Mouse (Mus musculus) hindbrain, postnatal 0 days (tissue): ENCODE measurements around the gene Cckbr. TPM values are rescaled to one million over a fixed set of nuclear protein-coding genes. Genes with fewer than 3 reads are reported as not detected.
"Not testable (repeated sequence)": the region's sequence is repeated elsewhere in the genome, so short reads cannot be mapped to it uniquely, and the experiment has no call there.

Experiments used
- ATAC-seq: fragments of 200-750 bp; cut with Nextera tagmentation; 2 replicates; pipeline ENCODE4 v1.8.0; 2017; ENCODE audit warnings: mild to moderate bottlenecking, moderate TSS enrichment, moderate library complexity
- DNase-seq: peaks from one replicate; pipeline ENCODE4 v3.0.0-alpha.2; 2015; ENCODE audit warnings: low spot score
- H3K27ac ChIP-seq: fragments of 300-500 bp; sonication (generic); 2 replicates; pipeline ENCODE4 v1.5.1; 2014; ENCODE audit warnings: mild to moderate bottlenecking
- H3K27me3 ChIP-seq: fragments of 300-500 bp; sonication (generic); 2 replicates; pipeline ENCODE4 v1.6.1; 2014; ENCODE audit warnings: low read length, mixed read lengths; ENCODE audit not compliant: insufficient read depth
- H3K36me3 ChIP-seq: fragments of 300-500 bp; sonication (generic); 2 replicates; pipeline ENCODE4 v1.6.1; 2014; ENCODE audit warnings: low read length, mixed read lengths; ENCODE audit not compliant: insufficient read depth
- H3K4me1 ChIP-seq: fragments of 300-500 bp; sonication (generic); 2 replicates; pipeline ENCODE4 v1.6.1; 2014; ENCODE audit warnings: antibody characterized with exemption, low read length, mixed read lengths; ENCODE audit not compliant: insufficient read depth
- H3K4me2 ChIP-seq: fragments of 300-500 bp; sonication (generic); 2 replicates; pipeline ENCODE4 v1.6.1; 2014; ENCODE audit warnings: low read depth, mild to moderate bottlenecking, low read length, moderate library complexity, mixed read lengths
- H3K4me3 ChIP-seq: fragments of 300-500 bp; sonication (generic); 2 replicates; pipeline ENCODE4 v1.5.1; 2014; ENCODE audit warnings: low read length
- H3K9ac ChIP-seq: fragments of 300-500 bp; sonication (generic); replicated peaks from 2 replicates; pipeline ENCODE4 v1.6.1; 2014; ENCODE audit warnings: mild to moderate bottlenecking, low read length, moderate library complexity, mixed read lengths
- H3K9me3 ChIP-seq: fragments of 300-500 bp; sonication (generic); 2 replicates; pipeline ENCODE4 v1.6.1; 2016; ENCODE audit warnings: low read length, mixed read lengths
- CTCF ChIP-seq: IDR thresholded peaks from 2 replicates; pipeline ENCODE4 v1.5.1; 2016; ENCODE audit warnings: antibody characterized with exemption, control low read depth, low read depth
- WGBS: fragments of 180-500 bp; shearing (Covaris S2); extraction: QIAGEN DNeasy Blood & Tissue Kit; methylation state at CpG from one replicate; pipeline ENCODE4 v1.1.7; 2014; 5-methylcytosine and 5-hydroxymethylcytosine counted together
- polyA plus RNA-seq: library from polyadenylated mRNA; unstranded; fragments of >200 nt; fragmentation: Nextera tagmentation; extraction: Ambion mirVana; gene quantifications from 2 replicates; pipeline ENCODE4 v1.2.1, GENCODE M21; 2015
- total RNA-seq: library from RNA; depleted of rRNA; stranded (reverse); fragments of >200 nt; gene quantifications from 2 replicates; pipeline ENCODE4 v1.2.3, GENCODE M21; 2014

Gene Cckbr
- total and polyA plus RNA-seq, 2 experiments from 2014 or later: 5.3 to 14.2 TPM

DNA sequence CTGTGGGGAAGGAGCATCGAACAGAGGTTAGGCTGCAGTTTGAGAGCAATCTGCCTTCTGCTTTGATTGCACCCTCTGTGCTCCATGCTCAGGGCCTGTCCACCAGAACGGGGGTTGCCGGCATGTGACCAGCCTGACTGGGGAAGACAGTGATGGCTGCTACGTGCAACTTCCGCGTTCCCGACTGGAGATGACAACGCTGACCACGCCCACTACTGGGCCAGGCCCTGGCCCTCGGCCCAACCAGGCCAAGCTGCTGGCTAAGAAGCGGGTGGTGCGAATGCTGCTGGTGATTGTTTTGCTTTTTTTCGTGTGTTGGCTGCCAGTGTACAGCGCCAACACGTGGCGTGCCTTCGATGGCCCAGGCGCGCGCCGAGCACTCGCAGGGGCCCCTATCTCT is 9.3 kb downstream of the Cckbr start:
- no peak overlapping the region for H3K4me3 ChIP-seq
- H3K4me2 ChIP-seq: no peak overlapping the region
- no peaks in the 10 kb centered on the region for H3K9me3 ChIP-seq
- TF ChIP-seq CTCF: no peak
- no peaks in the 10 kb centered on the region for H3K36me3 ChIP-seq
- no peak overlapping the region for H3K9ac ChIP-seq
- H3K27ac ChIP-seq: no peak overlapping the region
- no peaks in the 10 kb centered on the region for H3K4me1 ChIP-seq
- no peak for ATAC-seq
- H3K27me3 ChIP-seq: no peaks in the 10 kb centered on the region
- 85% methylated on average over 22 of the region's 22 CpGs for WGBS
- no peak for DNase-seq

DNA sequence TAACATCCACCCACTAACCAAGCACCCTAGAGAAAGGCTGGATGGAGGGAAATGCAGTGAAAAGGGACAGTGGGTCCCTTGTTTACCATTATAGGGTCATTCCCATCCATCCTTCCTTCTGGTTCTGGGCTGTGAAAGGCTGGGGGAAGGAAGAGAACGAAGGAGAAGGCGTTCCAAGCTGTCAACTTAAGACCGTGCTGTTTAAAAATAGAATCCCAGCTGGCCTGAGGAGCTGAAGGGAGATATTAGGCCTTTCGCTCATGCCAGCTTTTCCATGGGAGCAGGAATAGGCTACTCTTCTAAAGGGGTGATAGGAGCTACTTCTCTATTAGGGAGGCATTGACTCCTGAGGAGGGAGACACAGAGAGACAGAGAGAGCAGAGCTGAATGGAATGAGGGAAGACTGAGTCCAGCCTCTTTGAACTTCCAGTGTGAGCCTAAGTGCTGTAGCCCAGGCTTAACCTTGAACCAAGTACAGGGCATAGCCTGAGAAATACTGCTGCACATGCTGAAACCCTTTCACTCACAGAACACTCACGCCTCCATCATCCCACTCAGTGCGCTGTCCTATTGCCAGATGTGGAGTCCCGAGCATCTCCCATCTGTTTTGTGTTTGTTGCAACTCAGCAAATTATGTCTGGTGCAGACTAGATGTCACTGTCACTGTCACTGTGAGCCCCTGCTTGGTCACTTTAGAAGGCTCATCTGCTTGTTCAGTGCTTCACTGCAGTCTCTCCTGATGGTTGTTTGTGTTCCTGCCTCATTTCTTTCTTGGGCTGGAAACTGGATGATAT is 12.6 kb downstream of the Cckbr start:
- H3K9me3 ChIP-seq: no peaks in the 10 kb centered on the region
- no peaks in the 10 kb centered on the region for H3K36me3 ChIP-seq
- TF ChIP-seq CTCF: no peak
- DNase-seq (no peak), ATAC-seq (no peak)
- no peaks in the 10 kb centered on the region for H3K27me3 ChIP-seq
- no peak overlapping the region for H3K27ac ChIP-seq
- no peak overlapping the region for H3K9ac ChIP-seq
- no peaks in the 10 kb centered on the region for H3K4me1 ChIP-seq
- no peak overlapping the region for H3K4me2 ChIP-seq
- 82% methylated on average over 7 of the region's 7 CpGs for WGBS
- no peak overlapping the region for H3K4me3 ChIP-seq

DNA sequence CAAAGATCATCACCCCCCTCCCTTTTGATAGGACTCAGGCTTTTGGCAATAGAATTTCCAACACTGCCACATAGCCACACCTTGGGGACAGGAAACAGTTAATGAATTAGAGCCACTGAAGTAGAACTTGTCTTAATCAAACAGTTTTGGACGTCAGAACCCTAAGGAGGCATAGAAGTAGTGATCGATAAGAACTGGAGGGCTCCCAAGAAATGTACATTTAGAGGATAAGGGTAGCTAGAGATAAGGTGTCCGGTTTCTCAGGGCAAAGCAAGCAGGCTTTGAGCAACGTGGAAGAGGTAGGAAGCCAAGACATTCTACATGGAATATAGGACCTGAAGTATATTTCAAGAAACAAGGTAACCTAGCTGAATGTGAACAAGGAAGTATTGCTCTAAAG is 15.9 kb downstream of the Cckbr start:
- Histone ChIP-seq H3K9ac (no peak overlapping the region), H3K4me2 (no peak overlapping the region), H3K4me3 (no peak overlapping the region), H3K27ac (no peak overlapping the region), H3K27me3 (no peaks in the 10 kb centered on the region), H3K36me3 (no peaks in the 10 kb centered on the region), H3K4me1 (no peaks in the 10 kb centered on the region), H3K9me3 (no peaks in the 10 kb centered on the region)
- DNase-seq (no peak), ATAC-seq (no peak)
- no peak for TF ChIP-seq CTCF
- WGBS: 63% methylated on average over 4 of the region's 4 CpGs

DNA sequence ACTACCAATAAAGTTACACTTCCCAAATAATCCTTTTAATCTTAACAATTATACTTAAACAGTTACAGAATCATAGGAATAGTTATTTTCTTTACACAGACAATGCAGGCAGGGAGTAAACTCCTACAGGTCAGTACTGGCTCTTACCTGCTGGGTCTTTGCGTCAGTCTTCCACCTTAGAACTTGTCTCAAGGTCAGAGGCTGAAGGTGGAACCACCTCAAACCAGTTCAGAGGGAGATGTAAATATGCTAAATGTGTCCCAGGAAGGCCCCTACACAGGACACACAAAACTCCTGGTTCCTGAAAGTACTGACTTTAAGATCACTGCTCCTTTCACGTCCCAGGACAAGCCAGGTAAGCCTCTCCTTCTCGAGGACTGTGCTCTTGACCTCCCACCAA is 19.5 kb downstream of the Cckbr start:
- 76% methylated on average over 3 of the region's 3 CpGs for WGBS
- Histone ChIP-seq H3K4me1 (no peaks in the 10 kb centered on the region), H3K4me3 (no peak overlapping the region), H3K9ac (no peak overlapping the region), H3K27ac (no peak overlapping the region), H3K9me3 (no peaks in the 10 kb centered on the region), H3K4me2 (no peak overlapping the region), H3K36me3 (no peaks in the 10 kb centered on the region), H3K27me3 (no peaks in the 10 kb centered on the region)
- no peak for DNase-seq
- ATAC-seq: no peak
- TF ChIP-seq CTCF: no peak

DNA sequence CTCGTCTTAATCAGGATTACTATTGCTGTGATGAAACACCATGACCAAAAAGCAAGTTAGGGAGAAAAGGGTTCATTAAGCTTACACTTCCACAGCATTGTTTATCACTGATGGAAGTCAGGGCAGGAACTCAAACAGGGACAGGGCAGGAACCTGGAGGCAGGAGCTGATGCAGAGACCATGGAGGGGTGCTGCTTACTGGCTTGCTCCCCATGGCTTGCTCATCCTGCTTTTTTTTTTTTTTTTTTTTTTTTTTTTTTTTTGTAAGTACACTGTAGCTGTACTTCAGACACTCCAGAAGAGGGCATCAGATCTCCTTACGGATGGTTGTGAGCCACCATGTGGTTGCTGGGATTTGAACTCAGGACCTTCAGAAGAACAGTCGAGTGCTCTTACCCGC is 27.8 kb downstream of the Cckbr start:
- H3K4me1 ChIP-seq, H3K36me3 ChIP-seq, H3K27me3 ChIP-seq, DNase-seq, H3K4me2 ChIP-seq, H3K9ac ChIP-seq, H3K4me3 ChIP-seq, H3K9me3 ChIP-seq, H3K27ac ChIP-seq, ATAC-seq: not testable (repeated sequence)
- 89% methylated on average over 4 of the region's 4 CpGs for WGBS

DNA sequence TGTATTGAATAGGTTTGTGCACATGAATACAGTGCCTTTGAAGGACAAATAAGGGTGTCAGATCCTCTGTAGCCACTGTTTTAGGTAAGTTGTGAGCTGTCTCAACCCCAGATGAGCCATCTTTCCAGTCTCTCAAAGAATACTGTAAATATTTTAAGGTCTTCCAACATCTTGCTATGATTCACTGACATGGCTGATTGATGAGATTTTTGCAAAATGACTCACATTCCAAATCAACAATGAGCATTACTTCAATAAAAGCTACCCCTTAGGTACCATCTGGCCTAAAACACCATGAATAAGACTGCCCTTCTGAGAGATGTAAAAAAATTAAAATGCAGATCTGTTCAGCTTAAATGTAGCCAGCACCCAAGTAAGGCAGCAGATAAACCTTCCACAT is 33.0 kb downstream of the Cckbr start:
- H3K27me3 ChIP-seq: no peaks in the 10 kb centered on the region

DNA sequence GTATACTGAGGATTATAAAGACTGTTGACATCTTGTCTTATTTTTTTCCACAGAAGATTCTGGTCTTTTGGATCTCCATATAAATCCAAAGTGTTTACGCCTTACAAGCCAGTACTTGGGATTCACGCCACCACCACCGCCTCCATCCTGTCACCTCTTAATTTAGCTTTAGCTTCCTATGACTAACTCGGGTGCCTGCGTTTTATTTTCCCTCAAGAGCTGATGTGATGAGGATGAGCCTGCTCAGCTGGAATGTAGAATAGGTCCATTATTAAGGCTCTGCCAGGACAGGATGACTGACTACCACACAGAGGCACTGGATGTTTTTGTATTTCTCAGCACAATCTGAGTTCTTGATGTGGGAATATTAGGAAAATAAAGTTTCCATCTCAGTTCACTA is 40.0 kb downstream of the Cckbr start:
- H3K27me3 ChIP-seq, H3K9me3 ChIP-seq, H3K27ac ChIP-seq, H3K4me3 ChIP-seq, ATAC-seq, H3K36me3 ChIP-seq, H3K4me2 ChIP-seq, H3K9ac ChIP-seq, H3K4me1 ChIP-seq, DNase-seq: not testable (repeated sequence)
- WGBS: 85% methylated on average over 5 of the region's 5 CpGs

More for the DNA sequence above, 33.0 kb downstream of the Cckbr start:
- no peak overlapping the region for H3K27ac ChIP-seq
- no peak overlapping the region for H3K4me2 ChIP-seq
- TF ChIP-seq CTCF: no peak
- no peaks in the 10 kb centered on the region for H3K9me3 ChIP-seq
- H3K9ac ChIP-seq: no peak overlapping the region
- H3K4me3 ChIP-seq: no peak overlapping the region
- H3K36me3 ChIP-seq: no peaks in the 10 kb centered on the region
- ATAC-seq (no peak), DNase-seq (no peak)
- H3K4me1 ChIP-seq: no peaks in the 10 kb centered on the region
